18 mouse cellular contexts compared by ENCODE assay signal in the genomic region with DNA sequence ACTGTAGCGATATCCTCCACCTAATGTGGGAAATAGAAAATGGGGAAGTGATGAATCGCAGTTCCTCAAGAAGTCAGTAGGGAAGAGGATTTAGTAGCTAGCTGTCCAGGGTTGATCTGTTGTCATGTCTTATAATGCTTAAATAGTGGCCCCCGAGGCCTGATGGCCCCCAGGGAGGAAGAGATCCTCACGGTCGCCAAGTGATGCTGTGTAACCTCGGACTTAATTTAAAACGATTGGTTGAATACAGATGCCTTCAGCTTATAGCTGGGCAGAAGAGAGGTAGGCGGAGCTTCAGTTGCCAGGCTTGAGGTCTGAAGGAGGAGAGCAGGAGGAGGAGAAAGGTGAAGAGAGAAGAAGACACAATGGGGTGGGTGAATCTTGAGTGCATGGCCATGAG. TPM values are rescaled to one million over a fixed set of nuclear protein-coding genes. Genes with fewer than 3 reads are reported as not detected.
"Had no signal": no experiment of that assay in that cellular context is flagged by ENCODE, and none has a peak within 500 bp of the region (broad histone marks: within the 10 kb centered on the region; RNA-seq: fewer than 3 reads in every experiment).

No protein-coding gene starts in this region.

- H3K27me3 ChIP-seq: lung, embryonic 15.5 days; neural tube, embryonic 12.5 days had no signal

- H3K4me3 ChIP-seq: lung, embryonic 15.5 days; midbrain, embryonic 10.5 days; midbrain, embryonic 12.5 days; neural tube, embryonic 12.5 days had no signal

- H3K4me2 ChIP-seq: lung, embryonic 15.5 days; midbrain, embryonic 12.5 days; neural tube, embryonic 12.5 days had no signal

- ATAC-seq: lung, postnatal 0 days had no signal

- H3K27ac ChIP-seq: lung, embryonic 15.5 days; macrophage; midbrain, embryonic 10.5 days; midbrain, embryonic 12.5 days; neural tube, embryonic 12.5 days had no signal

- DNase-seq: lung, adult 18-20 months; lung, postnatal 14 days; lung, postnatal 36 days; midbrain, embryonic 14.5 days; right cerebral cortex, postnatal 14 days; thymus, adult 18-20 months; thymus, postnatal 14 days; thymus, postnatal 36 days had no signal

- H3K9me3 ChIP-seq: lung, embryonic 15.5 days; midbrain, embryonic 10.5 days; midbrain, embryonic 12.5 days; neural tube, embryonic 12.5 days had no signal

- H3K36me3 ChIP-seq: lung, embryonic 15.5 days; midbrain, embryonic 10.5 days; midbrain, embryonic 12.5 days; neural tube, embryonic 12.5 days had no signal

- H3K9ac ChIP-seq: lung, embryonic 15.5 days; midbrain, embryonic 12.5 days; neural tube, embryonic 12.5 days had no signal

RNA-seq across cellular contexts. Expression of gene Zc2hc1c, which starts 4.1 kb away (rescaled TPM):
- total RNA-seq: megakaryocyte progenitor cell, adult 5-6 weeks; megakaryocyte-erythroid progenitor cell, adult 5-6 weeks; monocyte, adult 5-6 weeks; neutrophil, adult 5-6 weeks had no signal
- polyA plus RNA-seq: macrophage had no signal
